Mouse (Mus musculus) layer of hippocampus, adult 9-10 months (tissue): Measurements from ENCODE around the gene Radil.
A peak's percentile ranks its signal among the peaks of the same experiment; 100 is the strongest.

Source experiments
- DNase-seq: peaks from one replicate; pipeline ENCODE4 v3.0.0; 2022; ENCODE audit warnings: low spot score

Radil gene

GRCm38 (mm10) chr5:142550706-142551652 lies at the start of gene Radil:
Gene Radil, minus strand, starts transcription at chr5:142551098.
- DNase-seq = peak; percentile 94

- DNase-seq = no peak
Observed at GRCm38 (mm10) chr5:142597648-142598390, 46.9 kb upstream of the Radil start.

GRCm38 (mm10) chr5:142596723-142597122 lies 45.8 kb upstream of the Radil start:
- DNase-seq = no peak

- no peak for DNase-seq
Observed at GRCm38 (mm10) chr5:142595698-142596097, 44.8 kb upstream of the Radil start.

GRCm38 (mm10) chr5:142590953-142591616 lies 40.2 kb upstream of the Radil start:
- DNase-seq = no peak

GRCm38 (mm10) chr5:142583616-142584126 lies 32.8 kb upstream of the Radil start:
- no peak for DNase-seq

- DNase-seq = peak; percentile 59
Observed at GRCm38 (mm10) chr5:142581517-142581916, 30.6 kb upstream of the Radil start.

GRCm38 (mm10) chr5:142578192-142578591 lies 27.3 kb upstream of the Radil start:
- DNase-seq = no peak

GRCm38 (mm10) chr5:142576832-142577231 lies 25.9 kb upstream of the Radil start:
- no peak for DNase-seq

GRCm38 (mm10) chr5:142574323-142575057 lies 23.6 kb upstream of the Radil start:
- no peak for DNase-seq

GRCm38 (mm10) chr5:142564606-142565005 lies 13.7 kb upstream of the Radil start:
- no peak for DNase-seq

- no peak for DNase-seq
Observed at GRCm38 (mm10) chr5:142560261-142560660, 9.4 kb upstream of the Radil start.

- peak; percentile 64 for DNase-seq
Observed at GRCm38 (mm10) chr5:142557397-142558067, 6.6 kb upstream of the Radil start.

GRCm38 (mm10) chr5:142556721-142557120 lies 5.8 kb upstream of the Radil start:
- no peak for DNase-seq

- DNase-seq = no peak
Observed at GRCm38 (mm10) chr5:142555866-142556265, 5.0 kb upstream of the Radil start.

GRCm38 (mm10) chr5:142549961-142550705 lies 765 bp downstream of the Radil start:
- DNase-seq = no peak

- no peak for DNase-seq
Observed at GRCm38 (mm10) chr5:142549441-142549840, 1.5 kb downstream of the Radil start.

- no peak for DNase-seq
Observed at GRCm38 (mm10) chr5:142547066-142547465, 3.8 kb downstream of the Radil start.

- no peak for DNase-seq
Observed at GRCm38 (mm10) chr5:142546344-142546743, 4.6 kb downstream of the Radil start.
